Mouse (Mus musculus) CH12.LX (cell line): ENCODE data around the gene Gtpbp4. TPM values are rescaled to one million over a fixed set of nuclear protein-coding genes. Genes with fewer than 3 reads are reported as not detected.
A peak's percentile ranks its signal among the peaks of the same experiment; 100 is the strongest.

Experiments used
- DNase-seq: peaks from one replicate; pipeline ENCODE4 v3.0.0-alpha.2; 2013; ENCODE audit errors: extremely low read depth
- H3K27ac ChIP-seq: 2 replicates; pipeline ENCODE4 v1.5.1; 2012; ENCODE audit warnings: low read depth, mild to moderate bottlenecking, control low read depth, moderate library complexity; ENCODE audit not compliant: insufficient read depth
- H3K27me3 ChIP-seq: replicated peaks from 2 replicates; pipeline ENCODE3; 2012; ENCODE audit warnings: inconsistent platforms
- H3K36me3 ChIP-seq, 2 experiments: replicated peaks in 1 of 2; 2 replicates each; pipeline versions ENCODE3 to v1.6.1; 2012; ENCODE audit warnings: inconsistent platforms in 1 of 2, low read length in 1 of 2, mild to moderate bottlenecking in 1 of 2, mixed read lengths in 1 of 2, moderate library complexity in 1 of 2; ENCODE audit not compliant: control insufficient read depth in 1 of 2, insufficient read depth in 1 of 2
- H3K4me1 ChIP-seq, 2 experiments: 2 replicates each; pipeline ENCODE4 v1.6.1; 2012; ENCODE audit warnings: inconsistent platforms in 1 of 2, moderate library complexity in 1 of 2; ENCODE audit not compliant: insufficient read depth in 2 of 2, control insufficient read depth in 1 of 2
- H3K4me2 ChIP-seq: 2 replicates; pipeline ENCODE4 v1.6.1; 2012; ENCODE audit warnings: low read depth, mild to moderate bottlenecking, control low read depth; ENCODE audit not compliant: poor library complexity, insufficient read depth, severe bottlenecking
- H3K4me3 ChIP-seq, 3 experiments: fragments of 150-350 bp in 1 of 3; sonication (generic) in 1 of 3; replicated peaks in 1 of 3; 2 replicates each; pipeline versions ENCODE3 to v1.5.1; 2011 to 2012; ENCODE audit warnings: low read depth in 2 of 3, low read length in 2 of 3, mild to moderate bottlenecking in 2 of 3, moderate library complexity in 2 of 3, control low read depth in 1 of 3, improper control_type of control experiment in 1 of 3, inconsistent platforms in 1 of 3, mixed read lengths in 1 of 3; ENCODE audit not compliant: poor library complexity in 1 of 3
- H3K79me2 ChIP-seq: replicated peaks from 2 replicates; pipeline ENCODE4 v1.6.1; 2012; ENCODE audit warnings: mild to moderate bottlenecking, moderate library complexity; ENCODE audit not compliant: control insufficient read depth, poor library complexity, insufficient read depth, severe bottlenecking; ENCODE audit errors: extremely low read depth
- H3K9ac ChIP-seq: 2 replicates; pipeline ENCODE4 v1.6.1; 2012; ENCODE audit warnings: low read depth, mild to moderate bottlenecking, control low read depth, moderate library complexity; ENCODE audit not compliant: insufficient read depth
- H3K9me3 ChIP-seq: replicated peaks from 2 replicates; pipeline ENCODE3; 2012; ENCODE audit warnings: low read length, inconsistent platforms, mixed read lengths
- CHD1 ChIP-seq: IDR thresholded peaks from 2 replicates; pipeline ENCODE4 v1.6.1; 2012; ENCODE audit warnings: low read depth, low read length, improper control_type of control experiment, inconsistent platforms
- CTCF ChIP-seq, 2 experiments: IDR thresholded peaks in 1 of 2; conservative IDR thresholded peaks in 1 of 2; 2 replicates each; pipeline ENCODE4 v1.5.1; 2011 to 2012; ENCODE audit warnings: low read depth in 2 of 2, low read length in 2 of 2, improper control_type of control experiment in 1 of 2, inconsistent platforms in 1 of 2, mild to moderate bottlenecking in 1 of 2, moderate library complexity in 1 of 2
- E2F4 ChIP-seq: IDR thresholded peaks from 2 replicates; pipeline ENCODE4 v1.6.1; 2011; ENCODE audit warnings: low read depth, low read length, improper control_type of control experiment; ENCODE audit not compliant: insufficient replicate concordance
- ETS1 ChIP-seq: conservative IDR thresholded peaks from 2 replicates; pipeline ENCODE4 v1.6.1; 2012; ENCODE audit warnings: low read depth, mild to moderate bottlenecking, inconsistent platforms, low read length, improper control_type of control experiment, moderate library complexity
- IRF4 ChIP-seq: IDR thresholded peaks from 2 replicates; pipeline ENCODE4 v1.6.1; 2014; ENCODE audit warnings: low read depth, mild to moderate bottlenecking, inconsistent platforms, low read length, improper control_type of control experiment
- JUND ChIP-seq: conservative IDR thresholded peaks from 2 replicates; pipeline ENCODE4 v1.6.1; 2011; ENCODE audit warnings: low read depth, low read length, improper control_type of control experiment
- KAT2A ChIP-seq: IDR thresholded peaks from 2 replicates; pipeline ENCODE4 v1.6.1; 2012; ENCODE audit warnings: low read length, improper control_type of control experiment, inconsistent platforms; ENCODE audit not compliant: insufficient replicate concordance
- MEF2A ChIP-seq: IDR thresholded peaks from 2 replicates; pipeline ENCODE4 v1.6.1; 2014; ENCODE audit warnings: low read depth, mild to moderate bottlenecking, inconsistent platforms, low read length, improper control_type of control experiment, borderline replicate concordance
- MYC ChIP-seq: IDR thresholded peaks from 2 replicates; pipeline ENCODE4 v1.6.1; 2011; ENCODE audit warnings: low read depth, mild to moderate bottlenecking, improper control_type of control experiment, low read length
- NELFE ChIP-seq: IDR thresholded peaks from 2 replicates; pipeline ENCODE4 v1.6.1; 2011; ENCODE audit warnings: low read depth, low read length, improper control_type of control experiment
- NRF1 ChIP-seq: IDR thresholded peaks from 2 replicates; pipeline ENCODE4 v1.6.1; 2014; ENCODE audit warnings: low read depth, mild to moderate bottlenecking, inconsistent platforms, low read length, improper control_type of control experiment, moderate library complexity
- POLR2A ChIP-seq: IDR thresholded peaks from 2 replicates; pipeline ENCODE4 v1.6.1; 2011; ENCODE audit warnings: low read depth, mild to moderate bottlenecking, improper control_type of control experiment, low read length
- SMC3 ChIP-seq: IDR thresholded peaks from 2 replicates; pipeline ENCODE4 v1.6.1; 2011; ENCODE audit warnings: low read depth, low read length, improper control_type of control experiment
- TBP ChIP-seq: conservative IDR thresholded peaks from 2 replicates; pipeline ENCODE4 v1.6.1; 2011; ENCODE audit warnings: low read depth, low read length, improper control_type of control experiment
- USF1 ChIP-seq: IDR thresholded peaks from 2 replicates; pipeline ENCODE4 v1.6.1; 2014; ENCODE audit warnings: low read depth, mild to moderate bottlenecking, inconsistent platforms, low read length, improper control_type of control experiment
- USF2 ChIP-seq: conservative IDR thresholded peaks from 2 replicates; pipeline ENCODE4 v1.6.1; 2011; ENCODE audit warnings: low read depth, low read length, improper control_type of control experiment
- ZC3H11A ChIP-seq: IDR thresholded peaks from 2 replicates; pipeline ENCODE4 v1.6.1; 2012; ENCODE audit warnings: low read depth, mild to moderate bottlenecking, inconsistent platforms, low read length, improper control_type of control experiment
- ZMIZ1 ChIP-seq: IDR thresholded peaks from 2 replicates; pipeline ENCODE4 v1.6.1; 2012; ENCODE audit warnings: low read depth, mild to moderate bottlenecking, inconsistent platforms, low read length, improper control_type of control experiment
- dilution Hi-C: fragments of 300-500 bp; cut with MboI; formaldehyde crosslinking; loops from 2 replicates; pipeline ENCODE4 v1.14.3; 2020; ENCODE audit warnings: low sequenced_read_pairs; ENCODE audit not compliant: extremely low pct_unique_long_range_greater_than_20kb, extremely low pct_ligation_motif_present
- in situ Hi-C: fragments of 300-500 bp; cut with MboI; formaldehyde crosslinking; loops from 3 replicates; pipeline ENCODE4 v1.14.3; 2019; ENCODE audit warnings: low sequenced_read_pairs, low pct_ligation_motif_present, low pct_unique_long_range_greater_than_20kb, mixed read lengths
- polyA plus RNA-seq: library from polyadenylated mRNA; unstranded; fragments of >175 nt; gene quantifications from 2 replicates; pipeline ENCODE4 v1.2.1, GENCODE M21; 2012; ENCODE audit warnings: low read depth; ENCODE audit not compliant: insufficient read length
- total RNA-seq, 2 experiments: library from RNA; depleted of rRNA; stranded (reverse); fragments of 300-350 nt in 1 of 2; fragments of >200 nt in 1 of 2; gene quantifications; 2 replicates each; pipeline ENCODE4 v1.2.3; 2012 to 2014

Gene Gtpbp4
- total and polyA plus RNA-seq, 3 experiments: 92.1 to 174 (median 116) TPM

GRCm38 (mm10) chr13:9011596-9012350 is 15.9 kb upstream of the Gtpbp4 start:
- no peaks in the 10 kb centered on the region for H3K9me3 ChIP-seq
- H3K27me3 ChIP-seq: no peaks in the 10 kb centered on the region
- peak; percentile 84 for DNase-seq
- no peaks in the 10 kb centered on the region for H3K79me2 ChIP-seq
- no peak overlapping the region for H3K4me2 ChIP-seq
- H3K36me3 ChIP-seq: no peaks in the 10 kb centered on the region
- H3K9ac ChIP-seq: no peak overlapping the region
- in situ Hi-C loops: no loop called here
- TF ChIP-seq CHD1: no peak
- TF ChIP-seq TBP: no peak
- TF ChIP-seq ETS1: no peak
- TF ChIP-seq MEF2A: no peak
- no peak for TF ChIP-seq NELFE
- TF ChIP-seq USF1: no peak
- TF ChIP-seq KAT2A: no peak
- no peak for TF ChIP-seq JUND
- no peak for TF ChIP-seq NRF1
- no peak for TF ChIP-seq ZC3H11A
- TF ChIP-seq SMC3: no peak
- TF ChIP-seq CTCF (conservative IDR thresholded peaks at IDR 0.05 in 1 of 2, IDR thresholded peaks at IDR 0.05 in 1 of 2; ENCODE audit: low read depth in 2 of 2, low read length in 2 of 2): no peak
- TF ChIP-seq USF2: no peak
- TF ChIP-seq MYC: no peak
- peaks cover 0 to 12% of the 10 kb centered on the region in 2 experiments; a peak in 2 of 4 replicates for H3K4me1 ChIP-seq
- dilution Hi-C loops: no loop called here
- H3K27ac ChIP-seq: no peak overlapping the region
- H3K4me3 ChIP-seq: no peak overlapping the region

- in situ Hi-C loops (no loop called here), dilution Hi-C loops (no loop called here)
- H3K36me3 ChIP-seq: no peaks in the 10 kb centered on the region
Measured at GRCm38 (mm10) chr13:9003306-9003705, 7.4 kb upstream of the Gtpbp4 start.

More at GRCm38 (mm10) chr13:9003306-9003705, 7.4 kb upstream of the Gtpbp4 start:
- Histone ChIP-seq H3K9me3 (no peaks in the 10 kb centered on the region), H3K79me2 (no peaks in the 10 kb centered on the region), H3K4me3 (no peak overlapping the region), H3K4me2 (no peak overlapping the region), H3K9ac (no peak overlapping the region), H3K27ac (no peak overlapping the region), H3K27me3 (no peaks in the 10 kb centered on the region), H3K4me1 (no peaks in the 10 kb centered on the region)
- no peak for DNase-seq
- TF ChIP-seq MYC (no peak), IRF4 (no peak), E2F4 (no peak), ZMIZ1 (no peak), MEF2A (no peak), POLR2A (no peak)
